Mouse (Mus musculus) forebrain, embryonic 12.5 days (tissue): ENCODE results near the gene Cnbd2. TPM values are rescaled to one million over a fixed set of nuclear protein-coding genes. Genes with fewer than 3 reads are reported as not detected.

Source experiments
- ATAC-seq: fragments of 200-750 bp; cut with Nextera tagmentation; 2 replicates; pipeline ENCODE4 v1.8.0; 2017; ENCODE audit warnings: moderate TSS enrichment; ENCODE audit not compliant: low FRiP score
- H3K27ac ChIP-seq: fragments of 300-500 bp; sonication (generic); 2 replicates; pipeline ENCODE4 v1.5.1; 2016; ENCODE audit warnings: mild to moderate bottlenecking
- H3K27me3 ChIP-seq: fragments of 300-500 bp; sonication (generic); 2 replicates; pipeline ENCODE4 v1.6.1; 2016; ENCODE audit warnings: mild to moderate bottlenecking
- H3K36me3 ChIP-seq: fragments of 300-500 bp; sonication (generic); replicated peaks from 2 replicates; pipeline ENCODE4 v1.6.1; 2016; ENCODE audit warnings: mild to moderate bottlenecking
- H3K4me1 ChIP-seq: fragments of 300-500 bp; sonication (generic); 2 replicates; pipeline ENCODE4 v1.6.1; 2016
- H3K4me2 ChIP-seq: fragments of 300-500 bp; sonication (generic); 2 replicates; pipeline ENCODE4 v1.6.1; 2016; ENCODE audit warnings: mild to moderate bottlenecking, moderate library complexity
- H3K4me3 ChIP-seq: fragments of 300-500 bp; sonication (generic); replicated peaks from 2 replicates; pipeline ENCODE4 v1.5.1; 2016; ENCODE audit warnings: mild to moderate bottlenecking
- H3K9ac ChIP-seq: fragments of 300-500 bp; sonication (generic); 2 replicates; pipeline ENCODE4 v1.6.1; 2016; ENCODE audit warnings: mild to moderate bottlenecking
- H3K9me3 ChIP-seq: fragments of 300-500 bp; sonication (generic); 2 replicates; pipeline ENCODE4 v1.6.1; 2016
- WGBS: fragments of 180-500 bp; shearing (Covaris S2); methylation state at CpG from one replicate; pipeline ENCODE4 v1.1.7; 2016; 5-methylcytosine and 5-hydroxymethylcytosine counted together
- polyA plus RNA-seq: library from polyadenylated mRNA; unstranded; fragments of >200 nt; fragmentation: Nextera tagmentation; extraction: Ambion mirVana; gene quantifications from 2 replicates; pipeline ENCODE4 v1.2.1, GENCODE M21; 2016

Cnbd2 gene
- polyA plus RNA-seq = 5.0 and 5.2 TPM in 2 replicates

GRCm38 (mm10) chr2:156312297-156312897 lies at the start of gene Cnbd2, which contains the start of gene Scand1:
Gene Cnbd2 (plus strand): TSS chr2:156312299.
Gene Scand1 (minus strand): TSS chr2:156312704.
- ATAC-seq = peak; percentile 93
- peak within 1 kb of the TSS; percentile 87 for H3K4me3 ChIP-seq
- 0% methylated on average over 48 of the region's 49 CpGs for WGBS

DNA sequence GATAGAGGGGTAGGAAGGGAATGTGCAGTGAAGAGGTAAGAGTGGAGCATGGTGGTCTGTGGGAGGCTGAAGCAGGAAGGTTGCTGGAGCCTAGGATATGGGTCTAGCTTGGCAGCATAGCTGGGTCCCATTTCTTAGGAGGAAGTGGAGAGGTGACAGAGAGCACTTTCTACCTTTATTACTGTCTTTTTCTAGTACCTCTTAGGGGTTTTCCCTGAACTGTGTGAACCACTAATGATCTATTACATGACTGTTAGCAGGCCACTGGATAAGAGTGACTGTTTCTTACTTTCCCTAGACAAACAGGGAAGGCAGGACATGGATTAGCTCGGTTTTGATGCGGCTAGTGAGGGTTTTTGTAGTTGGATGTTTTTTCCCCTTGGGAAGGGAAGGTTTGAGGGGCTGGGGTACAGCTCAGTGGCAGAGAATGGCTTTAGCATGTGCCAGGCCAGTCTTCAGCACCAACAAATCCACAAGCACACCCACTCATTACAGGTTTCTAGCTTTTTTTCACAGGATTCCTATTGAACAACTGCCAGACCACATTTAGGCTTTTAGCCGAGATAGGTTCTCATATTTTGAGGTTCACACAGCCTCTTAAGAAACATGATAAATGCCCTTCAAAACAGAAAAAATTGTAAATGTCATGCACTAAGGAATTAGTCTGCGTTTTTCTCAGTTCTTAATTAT lies 48.8 kb upstream of the Cnbd2 start:
- H3K36me3 ChIP-seq = peaks cover 42% of the 10 kb centered on the region
- 90% methylated on average over 4 of the region's 4 CpGs for WGBS

More at GRCm38 (mm10) chr2:156312297-156312897, at the start of gene Cnbd2, which contains the start of gene Scand1:
- H3K4me2 ChIP-seq = peak within 1 kb of the TSS; percentile 89
- peak within 1 kb of the TSS; percentile 87 for H3K9ac ChIP-seq
- peaks cover 14% of the 10 kb centered on the region for H3K4me1 ChIP-seq
- peaks cover 10% of the 10 kb centered on the region for H3K36me3 ChIP-seq
- peak within 1 kb of the TSS; percentile 98 for H3K27ac ChIP-seq
- H3K27me3 ChIP-seq = no peaks in the 10 kb centered on the region
- no peaks in the 10 kb centered on the region for H3K9me3 ChIP-seq

DNA sequence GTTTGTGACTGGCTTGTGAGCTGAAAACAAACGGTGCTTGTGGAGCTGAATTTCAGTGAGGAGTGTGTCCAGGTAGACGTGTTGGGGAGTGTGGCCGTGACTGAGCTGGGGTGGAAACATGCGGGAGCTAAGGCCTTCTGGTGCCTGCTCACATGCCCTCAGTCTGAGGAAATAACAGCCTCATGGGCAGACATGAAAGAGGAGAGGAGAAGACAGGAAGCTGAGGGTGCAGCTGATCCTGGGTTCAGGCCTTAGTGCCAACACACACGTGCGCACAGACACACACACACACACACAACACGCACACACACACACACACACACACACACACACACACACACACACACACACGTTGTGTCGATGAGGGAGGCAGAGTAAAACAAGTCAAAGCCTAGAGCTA lies 44.5 kb upstream of the Cnbd2 start:
- Histone ChIP-seq H3K27ac (no peak overlapping the region), H3K27me3 (no peaks in the 10 kb centered on the region), H3K36me3 (peaks cover 21% of the 10 kb centered on the region), H3K4me1 (no peaks in the 10 kb centered on the region), H3K4me2 (no peak overlapping the region), H3K9ac (no peak overlapping the region), H3K9me3 (no peaks in the 10 kb centered on the region), H3K4me3 (no peak overlapping the region)
- 98% methylated on average over 9 of the region's 9 CpGs for WGBS
- ATAC-seq = no peak

More for the DNA sequence above, 48.8 kb upstream of the Cnbd2 start:
- Histone ChIP-seq H3K9me3 (no peaks in the 10 kb centered on the region), H3K4me1 (no peaks in the 10 kb centered on the region), H3K27ac (no peak overlapping the region), H3K27me3 (no peaks in the 10 kb centered on the region), H3K9ac (no peak overlapping the region), H3K4me2 (no peak overlapping the region), H3K4me3 (no peak overlapping the region)
- ATAC-seq = no peak

DNA sequence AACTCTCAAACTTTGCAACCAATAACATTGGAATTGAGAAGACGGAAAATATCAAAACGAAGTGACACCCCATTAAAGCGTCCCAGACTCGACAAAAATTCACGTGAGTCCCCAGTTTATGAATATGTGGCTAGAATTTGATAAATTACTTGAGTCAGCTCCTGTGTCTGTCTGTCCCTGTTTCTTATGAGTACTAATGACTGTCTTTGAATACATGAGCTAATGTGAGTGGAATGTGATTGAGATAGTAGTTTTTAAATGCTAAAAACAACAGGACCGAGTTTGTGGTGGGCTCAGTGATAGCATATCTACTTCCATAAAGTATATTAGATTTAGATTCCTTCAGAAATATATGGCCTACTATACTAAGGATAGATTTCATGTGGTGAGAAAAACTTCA lies 39.5 kb upstream of the Cnbd2 start:
- H3K4me1 ChIP-seq = no peaks in the 10 kb centered on the region
- H3K9ac ChIP-seq = no peak overlapping the region
- H3K27me3 ChIP-seq = no peaks in the 10 kb centered on the region
- ATAC-seq = no peak
- H3K36me3 ChIP-seq = peaks cover 40% of the 10 kb centered on the region
- H3K27ac ChIP-seq = no peak overlapping the region
- no peak overlapping the region for H3K4me2 ChIP-seq
- H3K9me3 ChIP-seq = no peaks in the 10 kb centered on the region
- WGBS = 97% methylated on average over 6 of the region's 6 CpGs
- H3K4me3 ChIP-seq = no peak overlapping the region

DNA sequence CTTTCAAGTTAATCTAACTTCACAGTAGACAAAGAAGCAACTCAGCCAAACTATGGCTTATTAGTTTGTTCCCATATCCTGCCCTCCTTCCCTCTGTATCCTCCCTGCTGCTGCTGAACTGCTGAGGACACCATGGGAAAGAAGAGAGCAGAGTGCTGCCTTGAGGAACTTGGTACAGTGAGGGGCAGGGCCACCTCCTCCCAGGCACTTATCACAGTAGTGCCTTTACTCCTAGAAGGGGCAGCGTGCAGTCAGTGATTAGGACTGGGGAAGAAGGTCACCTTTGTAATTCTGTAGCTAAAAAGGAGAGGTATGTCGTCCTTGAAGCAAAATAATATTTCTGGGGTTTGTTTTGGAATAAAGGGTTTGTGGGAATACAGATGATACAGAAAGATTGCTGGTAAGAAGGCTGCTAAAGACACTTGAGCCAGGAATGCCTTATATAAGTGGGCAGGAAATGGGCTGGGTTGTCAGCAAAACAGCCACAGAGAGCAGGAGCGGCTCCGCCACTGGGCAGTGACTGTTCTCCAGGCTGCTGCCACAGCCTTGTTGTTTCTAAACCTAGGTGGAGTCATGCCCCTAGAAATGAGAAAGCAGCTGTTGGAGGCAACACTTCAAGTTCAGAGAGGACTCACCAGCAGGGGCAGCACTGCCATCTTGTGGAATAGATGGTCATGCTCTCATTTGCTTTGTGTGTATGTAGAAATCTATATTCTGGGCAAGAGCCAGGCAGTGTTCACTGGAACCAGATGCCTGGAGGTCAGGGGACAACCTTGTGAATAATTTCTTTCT lies 33.7 kb upstream of the Cnbd2 start:
- no peaks in the 10 kb centered on the region for H3K27me3 ChIP-seq
- WGBS = 85% methylated on average over 4 of the region's 4 CpGs
- no peak overlapping the region for H3K4me2 ChIP-seq
- 0 out of 2 replicates have a peak overlapping the region, but pooled peaks have one; percentile 19 for H3K27ac ChIP-seq
- no peak overlapping the region for H3K4me3 ChIP-seq
- H3K36me3 ChIP-seq = peaks cover 33% of the 10 kb centered on the region
- H3K4me1 ChIP-seq = 0 out of 2 replicates have a peak, but pooled peaks cover 3% of the 10 kb centered on the region
- H3K9me3 ChIP-seq = no peaks in the 10 kb centered on the region
- ATAC-seq = peak; percentile 57
- H3K9ac ChIP-seq = no peak overlapping the region; the same call in 1 of the 2 replicates

DNA sequence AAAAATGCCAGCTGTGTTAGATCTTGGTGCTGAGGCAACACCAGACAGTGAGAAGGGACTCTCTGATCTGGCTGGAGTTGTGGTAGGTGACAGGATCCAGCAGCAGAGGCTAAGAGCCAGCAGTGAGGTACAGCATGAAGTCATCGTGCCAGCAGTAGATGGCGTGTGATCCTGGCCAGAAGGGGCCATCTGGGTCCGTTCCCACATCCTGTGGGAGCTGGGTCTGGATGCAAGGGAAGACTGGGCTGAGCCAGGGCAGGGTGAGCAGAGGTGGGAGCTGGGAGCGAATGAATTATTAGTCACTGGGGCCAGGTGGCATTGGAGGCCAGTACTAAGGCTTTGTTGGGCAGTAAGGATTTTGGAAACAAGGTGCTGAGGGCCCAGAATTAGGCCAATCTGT lies 30.9 kb upstream of the Cnbd2 start:
- WGBS = 88% methylated on average over 4 of the region's 4 CpGs
- Histone ChIP-seq H3K4me2 (no peak overlapping the region), H3K4me1 (0 out of 2 replicates have a peak, but pooled peaks cover 3% of the 10 kb centered on the region), H3K27ac (no peak overlapping the region), H3K4me3 (no peak overlapping the region), H3K9ac (no peak overlapping the region), H3K36me3 (peaks cover 28% of the 10 kb centered on the region), H3K9me3 (no peaks in the 10 kb centered on the region), H3K27me3 (no peaks in the 10 kb centered on the region)
- ATAC-seq = no peak

GRCm38 (mm10) chr2:156285161-156285560 lies 26.9 kb upstream of the Cnbd2 start:
- ATAC-seq = no peak
- Histone ChIP-seq H3K27me3 (no peaks in the 10 kb centered on the region), H3K27ac (no peak overlapping the region), H3K4me1 (no peaks in the 10 kb centered on the region), H3K4me2 (no peak overlapping the region), H3K9ac (no peak overlapping the region), H3K9me3 (no peaks in the 10 kb centered on the region), H3K36me3 (peaks cover 47% of the 10 kb centered on the region), H3K4me3 (no peak overlapping the region)
- 71% methylated on average over 2 of the region's 2 CpGs for WGBS

DNA sequence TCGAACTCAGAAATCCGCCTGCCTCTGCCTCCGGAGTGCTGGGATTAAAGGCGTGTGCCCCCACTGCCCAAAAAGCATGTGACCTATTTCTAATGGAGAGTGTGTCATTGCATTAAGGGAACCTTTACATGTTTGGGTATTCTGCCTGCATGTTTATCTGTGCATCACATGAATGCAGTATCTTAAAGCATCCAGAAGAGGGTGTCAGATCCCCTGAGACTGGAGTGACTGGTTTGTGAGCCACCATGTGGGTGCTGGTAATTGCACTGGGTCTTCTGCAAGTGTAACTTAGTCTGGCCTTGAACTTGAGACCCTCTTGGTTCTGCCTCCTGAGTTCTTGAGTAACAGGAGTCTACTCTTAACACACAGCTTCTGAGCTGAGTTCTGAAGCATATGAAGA lies 25.4 kb upstream of the Cnbd2 start:
- H3K9ac ChIP-seq = no peak overlapping the region
- no peak overlapping the region for H3K4me3 ChIP-seq
- H3K36me3 ChIP-seq = peaks cover 56% of the 10 kb centered on the region
- no peaks in the 10 kb centered on the region for H3K4me1 ChIP-seq
- no peak for ATAC-seq
- no peak overlapping the region for H3K4me2 ChIP-seq
- no peaks in the 10 kb centered on the region for H3K27me3 ChIP-seq
- H3K9me3 ChIP-seq = no peaks in the 10 kb centered on the region
- H3K27ac ChIP-seq = no peak overlapping the region
- 90% methylated on average over 4 of the region's 4 CpGs for WGBS

GRCm38 (mm10) chr2:156288222-156288621 lies 23.9 kb upstream of the Cnbd2 start:
- peaks cover 54% of the 10 kb centered on the region for H3K36me3 ChIP-seq
- 94% methylated on average over 2 of the region's 2 CpGs for WGBS
- ATAC-seq = no peak

DNA sequence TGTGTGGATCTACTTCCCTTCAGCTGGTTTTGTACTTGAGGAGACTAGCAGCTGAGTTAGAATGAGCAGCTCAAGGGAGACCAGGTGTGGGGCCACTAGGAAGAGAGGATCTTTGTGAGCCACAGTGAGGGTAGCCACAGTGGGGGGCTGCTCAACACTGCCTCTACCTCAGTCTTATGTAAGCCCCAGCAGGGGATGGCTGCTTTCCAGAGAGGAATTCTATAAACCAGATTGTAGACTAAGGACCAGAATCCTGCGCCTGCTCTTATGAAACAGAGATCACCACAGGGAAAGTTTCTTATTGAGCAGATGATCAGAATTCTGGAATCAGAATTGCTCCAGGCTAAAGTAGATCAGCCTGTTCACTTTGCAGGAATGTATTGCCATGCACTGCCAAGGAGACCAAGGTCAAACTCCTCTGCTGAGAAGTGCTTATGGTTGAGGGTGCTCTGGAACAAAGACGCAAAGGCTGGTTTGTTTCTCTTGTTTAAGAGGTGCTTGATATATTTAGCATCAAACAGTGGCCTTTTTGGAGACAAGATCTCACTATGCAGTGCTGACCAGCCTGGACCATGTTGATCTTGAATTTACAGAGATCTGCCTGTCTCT lies 22.4 kb upstream of the Cnbd2 start:
- ATAC-seq = no peak
- H3K27ac ChIP-seq = no peak overlapping the region; the same call in 1 of the 2 replicates
- H3K4me3 ChIP-seq = no peak overlapping the region
- H3K4me1 ChIP-seq = no peaks in the 10 kb centered on the region
- H3K27me3 ChIP-seq = no peaks in the 10 kb centered on the region
- H3K9me3 ChIP-seq = no peaks in the 10 kb centered on the region
- H3K4me2 ChIP-seq = no peak overlapping the region
- H3K36me3 ChIP-seq = peaks cover 68% of the 10 kb centered on the region
- H3K9ac ChIP-seq = no peak overlapping the region
- 82% methylated on average over 2 of the region's 2 CpGs for WGBS

More at GRCm38 (mm10) chr2:156288222-156288621, 23.9 kb upstream of the Cnbd2 start:
- Histone ChIP-seq H3K27ac (no peak overlapping the region), H3K4me2 (no peak overlapping the region), H3K4me1 (no peaks in the 10 kb centered on the region), H3K27me3 (no peaks in the 10 kb centered on the region), H3K4me3 (no peak overlapping the region), H3K9me3 (no peaks in the 10 kb centered on the region), H3K9ac (no peak overlapping the region)

- ATAC-seq = no peak
- H3K4me3 ChIP-seq = no peak overlapping the region
- no peaks in the 10 kb centered on the region for H3K27me3 ChIP-seq
- H3K9ac ChIP-seq = no peak overlapping the region
- 93% methylated on average over 1 of the region's 1 CpGs for whole genome bisulfite sequencing
- H3K36me3 ChIP-seq = peaks cover 78% of the 10 kb centered on the region
- H3K9me3 ChIP-seq = no peaks in the 10 kb centered on the region
- H3K4me1 ChIP-seq = no peaks in the 10 kb centered on the region
- no peak overlapping the region for H3K4me2 ChIP-seq
- H3K27ac ChIP-seq = no peak overlapping the region
Observed at GRCm38 (mm10) chr2:156291998-156292397, 20.1 kb upstream of the Cnbd2 start.

GRCm38 (mm10) chr2:156295601-156296063 lies 16.5 kb upstream of the Cnbd2 start:
- Histone ChIP-seq H3K9ac (no peak overlapping the region), H3K36me3 (peaks cover 75% of the 10 kb centered on the region), H3K27ac (no peak overlapping the region), H3K4me1 (no peaks in the 10 kb centered on the region), H3K27me3 (no peaks in the 10 kb centered on the region), H3K4me3 (no peak overlapping the region), H3K4me2 (no peak overlapping the region), H3K9me3 (no peaks in the 10 kb centered on the region)
- WGBS = 100% methylated on average over 2 of the region's 2 CpGs
- ATAC-seq = no peak
